Mouse (Mus musculus) erythroblast, embryonic 14.5 days (primary cell): ENCODE results near the gene Zfand6. TPM values are rescaled to one million over a fixed set of nuclear protein-coding genes. Genes with fewer than 3 reads are reported as not detected.

ENCODE experiments used
- H3K27me3 ChIP-seq: 2 replicates; pipeline ENCODE4 v1.6.1; 2012; ENCODE audit warnings: inconsistent platforms; ENCODE audit not compliant: control insufficient read depth
- H3K36me3 ChIP-seq: 2 replicates; pipeline ENCODE4 v1.6.1; 2012; ENCODE audit warnings: mild to moderate bottlenecking, inconsistent platforms; ENCODE audit not compliant: control insufficient read depth
- H3K4me1 ChIP-seq: 2 replicates; pipeline ENCODE4 v1.6.1; 2012; ENCODE audit warnings: inconsistent platforms; ENCODE audit not compliant: control insufficient read depth
- H3K4me3 ChIP-seq: replicated peaks from 2 replicates; pipeline ENCODE3; 2012; ENCODE audit warnings: moderate library complexity, mild to moderate bottlenecking, inconsistent platforms
- H3K9me3 ChIP-seq: 2 replicates; pipeline ENCODE4 v1.6.1; 2012; ENCODE audit warnings: low read length, inconsistent platforms, mixed read lengths; ENCODE audit not compliant: control insufficient read depth
- GATA1 ChIP-seq: IDR thresholded peaks from 2 replicates; pipeline ENCODE4 v1.6.1; 2012; ENCODE audit warnings: low read length, inconsistent platforms, mixed read lengths
- TAL1 ChIP-seq: IDR thresholded peaks from 3 replicates; pipeline ENCODE4 v1.6.1; 2012; ENCODE audit warnings: low read length, inconsistent platforms, mixed read lengths
- polyA plus RNA-seq: library from polyadenylated mRNA; stranded (reverse); fragments of >175 nt; gene quantifications from 2 replicates; pipeline ENCODE4 v1.2.3, GENCODE M21; 2012

Zfand6 gene
- 8.4 and 10.1 TPM in 2 replicates for polyA plus RNA-seq

GRCm38 (mm10) chr7:84689251-84690100, at the start of gene Zfand6:
Zfand6 (minus strand) TSS chr7:84689959.
- Histone ChIP-seq H3K36me3 (peaks cover 25% of the 10 kb centered on the region), H3K9me3 (no peaks in the 10 kb centered on the region), H3K27me3 (peaks cover 7% of the 10 kb centered on the region), H3K4me1 (peaks cover 55% of the 10 kb centered on the region), H3K4me3 (peak within 1 kb of the TSS; percentile 66)
- TF ChIP-seq TAL1 (no peak), GATA1 (no peak)

- Histone ChIP-seq H3K9me3 (no peaks in the 10 kb centered on the region), H3K36me3 (no peaks in the 10 kb centered on the region), H3K27me3 (peaks cover 6% of the 10 kb centered on the region), H3K4me3 (no peak overlapping the region), H3K4me1 (peaks cover 14% of the 10 kb centered on the region)
- no peak for TF ChIP-seq GATA1
- no peak for TF ChIP-seq TAL1
Measured at GRCm38 (mm10) chr7:84736803-84737202, 47.0 kb upstream of the Zfand6 start.

GRCm38 (mm10) chr7:84733038-84733437, 43.3 kb upstream of the Zfand6 start:
- Histone ChIP-seq H3K9me3 (no peaks in the 10 kb centered on the region), H3K4me1 (peaks cover 7% of the 10 kb centered on the region), H3K36me3 (no peaks in the 10 kb centered on the region), H3K27me3 (peaks cover 5% of the 10 kb centered on the region), H3K4me3 (no peak overlapping the region)
- TF ChIP-seq GATA1 (no peak), TAL1 (no peak)

- H3K27me3 ChIP-seq: peaks cover 5% of the 10 kb centered on the region
- H3K4me3 ChIP-seq: no peak overlapping the region
- H3K36me3 ChIP-seq: no peaks in the 10 kb centered on the region
- H3K9me3 ChIP-seq: no peaks in the 10 kb centered on the region
- H3K4me1 ChIP-seq: peaks cover 6% of the 10 kb centered on the region
- TF ChIP-seq GATA1 (no peak), TAL1 (no peak)
Measured at GRCm38 (mm10) chr7:84732052-84732451, 42.3 kb upstream of the Zfand6 start.

- peaks cover 2% of the 10 kb centered on the region; the same call in 1 of the 2 replicates for H3K4me1 ChIP-seq
- H3K36me3 ChIP-seq: no peaks in the 10 kb centered on the region
- peaks cover 5% of the 10 kb centered on the region for H3K27me3 ChIP-seq
- H3K9me3 ChIP-seq: no peaks in the 10 kb centered on the region
- no peak for TF ChIP-seq GATA1
- TF ChIP-seq TAL1: no peak
- no peak overlapping the region for H3K4me3 ChIP-seq
Measured at GRCm38 (mm10) chr7:84731076-84731475, 41.3 kb upstream of the Zfand6 start.

- H3K9me3 ChIP-seq: no peaks in the 10 kb centered on the region
- H3K27me3 ChIP-seq: no peaks in the 10 kb centered on the region; the same call in 1 of the 2 replicates
- H3K4me3 ChIP-seq: peak overlapping the region; percentile 47
- TF ChIP-seq TAL1 (peak; percentile 86), GATA1 (peak; percentile 94)
- peaks cover 48% of the 10 kb centered on the region for H3K4me1 ChIP-seq
- H3K36me3 ChIP-seq: no peaks in the 10 kb centered on the region; the same call in 1 of the 2 replicates
Measured at GRCm38 (mm10) chr7:84722804-84723459, 33.2 kb upstream of the Zfand6 start.

- no peaks in the 10 kb centered on the region for H3K9me3 ChIP-seq
- H3K4me3 ChIP-seq: no peak overlapping the region
- no peaks in the 10 kb centered on the region for H3K36me3 ChIP-seq
- TF ChIP-seq TAL1: no peak
- no peak for TF ChIP-seq GATA1
- peaks cover 40% of the 10 kb centered on the region for H3K4me1 ChIP-seq
- no peaks in the 10 kb centered on the region for H3K27me3 ChIP-seq
Measured at GRCm38 (mm10) chr7:84710287-84710958, 20.7 kb upstream of the Zfand6 start.

GRCm38 (mm10) chr7:84706877-84707276, 17.1 kb upstream of the Zfand6 start:
- Histone ChIP-seq H3K4me1 (peaks cover 29% of the 10 kb centered on the region), H3K4me3 (no peak overlapping the region)
- TF ChIP-seq GATA1 (no peak), TAL1 (no peak)

GRCm38 (mm10) chr7:84690101-84690509, 346 bp upstream of the Zfand6 start:
- TF ChIP-seq GATA1 (no peak), TAL1 (no peak)
- peak overlapping the region; percentile 66 for H3K4me3 ChIP-seq

More at GRCm38 (mm10) chr7:84706877-84707276, 17.1 kb upstream of the Zfand6 start:
- H3K9me3 ChIP-seq: no peaks in the 10 kb centered on the region
- no peaks in the 10 kb centered on the region for H3K36me3 ChIP-seq
- H3K27me3 ChIP-seq: no peaks in the 10 kb centered on the region; the same call in none of the 2 replicates

More at GRCm38 (mm10) chr7:84690101-84690509, 346 bp upstream of the Zfand6 start:
- H3K4me1 ChIP-seq: peaks cover 49% of the 10 kb centered on the region
- H3K36me3 ChIP-seq: peaks cover 19% of the 10 kb centered on the region
- no peaks in the 10 kb centered on the region for H3K9me3 ChIP-seq
- H3K27me3 ChIP-seq: peaks cover 11% of the 10 kb centered on the region
